Mouse (Mus musculus): ENCODE measurements around the gene Inhbe.
A peak's percentile ranks its signal among the peaks of the same experiment; 100 is the strongest.

The Inhbe gene

DNA sequence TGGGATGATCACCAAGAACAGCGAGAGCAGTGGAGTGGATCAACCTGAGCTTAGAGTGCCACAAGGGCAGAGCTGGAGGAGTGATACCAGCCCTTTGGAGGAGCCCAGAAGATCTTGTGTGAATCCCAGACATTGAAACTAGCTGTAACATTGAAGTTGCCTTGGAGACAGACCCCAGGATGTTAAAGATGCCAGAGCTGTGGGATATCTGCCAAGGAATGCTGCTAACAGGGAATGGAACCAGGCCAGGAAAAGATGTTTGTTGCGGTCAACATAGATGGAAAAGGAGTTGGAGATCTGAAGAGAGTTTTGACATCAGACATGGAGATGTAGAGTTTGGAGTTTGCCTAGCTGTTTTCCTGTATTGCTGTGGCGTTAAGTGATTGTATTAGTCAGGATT lies 8.0 kb downstream of the Inhbe start:
- DNase-seq (ENCODE audit: low spot score): no peak

DNA sequence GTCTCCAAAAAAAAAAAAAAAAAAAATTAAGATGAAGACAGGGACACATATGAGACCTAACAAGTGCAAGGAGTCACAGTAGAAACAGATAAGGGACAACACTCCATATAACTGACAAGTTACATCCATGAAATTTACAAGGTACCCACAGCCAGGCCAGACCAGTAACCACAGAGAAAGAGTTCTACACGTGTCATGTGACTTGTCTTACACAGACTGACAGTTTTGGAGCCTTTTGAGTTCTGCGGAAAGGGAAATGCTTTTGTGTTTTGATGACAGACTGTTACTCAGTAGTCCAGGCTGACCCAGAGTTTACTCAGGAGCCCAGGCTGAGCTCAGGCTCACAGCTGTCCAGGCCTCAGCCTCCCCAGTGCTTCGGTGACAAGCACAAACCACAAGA lies 11.2 kb downstream of the Inhbe start:
- no peak for DNase-seq (ENCODE audit: low spot score)

DNA sequence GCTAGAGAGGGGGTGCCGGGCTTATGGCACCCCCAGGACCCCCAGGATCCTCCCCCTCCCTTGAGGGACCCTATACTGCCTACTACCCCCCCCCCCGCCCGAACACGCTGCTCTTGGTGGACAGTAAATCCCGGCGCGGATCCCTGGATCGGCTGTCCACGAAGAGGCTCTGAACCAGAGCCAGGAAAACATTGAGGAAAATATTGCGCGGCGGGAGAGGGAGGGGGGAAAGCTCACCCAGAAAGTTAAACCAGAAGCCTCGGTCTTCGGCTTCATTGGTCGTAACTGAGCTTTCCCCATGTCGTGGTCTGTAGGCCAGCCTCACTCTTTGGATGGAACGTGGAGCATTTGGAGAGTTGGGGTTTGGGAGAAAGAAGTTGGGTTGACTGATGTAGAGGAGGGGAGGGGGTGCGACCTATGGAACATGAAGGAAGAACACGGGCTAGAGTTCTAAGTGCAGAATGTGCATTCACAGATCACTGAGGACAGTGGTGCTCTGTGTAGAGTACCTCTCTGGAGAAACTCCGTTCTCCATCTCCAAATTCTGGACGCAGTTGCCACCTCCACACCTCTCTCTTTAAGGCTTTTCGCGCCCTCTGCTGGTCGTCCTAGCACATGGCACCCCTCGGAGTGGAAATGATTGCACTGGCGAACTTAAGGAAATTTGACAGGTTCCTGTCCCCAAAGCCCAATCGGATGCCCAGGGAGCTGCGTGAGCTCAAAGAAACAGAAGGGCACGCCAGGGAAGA lies 12.1 kb downstream of the Inhbe start, which contains the start of gene Gli1:
Gene Gli1 (minus strand): TSS at position 84 of the 749 bp plus-strand sequence.
- DNase-seq (ENCODE audit: low spot score): peak; percentile 87

DNA sequence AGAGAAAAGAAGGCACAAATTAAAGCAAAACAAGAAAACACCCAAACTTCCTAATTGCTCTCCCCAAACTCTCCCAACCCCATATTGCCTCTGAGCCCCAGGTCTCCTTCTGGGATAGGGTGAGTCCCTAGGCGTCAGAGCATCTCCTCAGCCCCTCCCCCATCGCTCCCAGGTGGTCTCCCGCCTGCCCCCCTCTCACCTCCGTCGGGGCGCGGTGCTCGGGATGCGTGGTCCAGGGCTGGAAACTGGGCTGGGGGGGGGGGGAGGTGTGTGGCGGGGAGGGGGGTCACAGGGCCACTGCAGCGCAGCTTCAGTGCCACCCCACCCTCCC lies 12.9 kb downstream of the Inhbe start:
- no peak for DNase-seq (ENCODE audit: low spot score)

DNA sequence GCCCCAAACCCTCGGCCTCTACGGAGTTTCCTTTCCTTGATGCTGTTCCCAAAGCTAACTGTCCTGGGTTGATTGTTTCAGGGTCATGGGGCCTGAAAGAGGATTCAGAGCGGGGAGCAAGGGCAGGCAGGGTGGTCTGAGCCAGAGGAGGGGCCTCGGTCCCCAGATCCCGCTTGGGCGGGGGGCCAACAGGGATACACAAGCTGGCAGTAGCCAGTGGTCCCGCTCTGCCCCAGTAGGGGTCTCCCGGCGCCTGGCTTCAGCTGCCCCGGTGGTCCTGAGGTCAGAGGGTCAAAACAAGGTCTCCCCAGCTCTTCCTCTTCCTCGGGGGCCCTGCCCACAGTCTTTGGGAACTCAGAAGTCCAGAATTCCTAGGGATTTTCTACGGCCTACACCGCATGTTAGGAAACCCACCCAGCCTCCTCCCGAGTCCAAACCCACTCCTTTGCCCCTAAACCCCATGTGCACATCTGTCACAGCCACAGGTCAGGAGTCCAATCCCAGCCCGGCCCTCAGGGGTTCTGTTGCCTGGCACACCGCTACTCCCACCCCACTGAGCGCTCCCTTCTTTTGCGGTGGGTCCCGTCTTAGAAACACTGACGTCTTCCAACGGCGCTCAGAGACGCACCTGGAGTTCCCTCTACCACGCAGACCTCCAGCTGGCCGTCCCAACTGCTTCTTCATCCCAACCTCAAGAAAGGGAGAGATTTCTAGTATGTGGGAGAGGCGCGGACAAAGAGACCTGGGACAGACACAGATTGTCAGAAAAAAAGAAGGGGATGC lies 13.4 kb downstream of the Inhbe start:
- no peak for DNase-seq (ENCODE audit: low spot score)

DNA sequence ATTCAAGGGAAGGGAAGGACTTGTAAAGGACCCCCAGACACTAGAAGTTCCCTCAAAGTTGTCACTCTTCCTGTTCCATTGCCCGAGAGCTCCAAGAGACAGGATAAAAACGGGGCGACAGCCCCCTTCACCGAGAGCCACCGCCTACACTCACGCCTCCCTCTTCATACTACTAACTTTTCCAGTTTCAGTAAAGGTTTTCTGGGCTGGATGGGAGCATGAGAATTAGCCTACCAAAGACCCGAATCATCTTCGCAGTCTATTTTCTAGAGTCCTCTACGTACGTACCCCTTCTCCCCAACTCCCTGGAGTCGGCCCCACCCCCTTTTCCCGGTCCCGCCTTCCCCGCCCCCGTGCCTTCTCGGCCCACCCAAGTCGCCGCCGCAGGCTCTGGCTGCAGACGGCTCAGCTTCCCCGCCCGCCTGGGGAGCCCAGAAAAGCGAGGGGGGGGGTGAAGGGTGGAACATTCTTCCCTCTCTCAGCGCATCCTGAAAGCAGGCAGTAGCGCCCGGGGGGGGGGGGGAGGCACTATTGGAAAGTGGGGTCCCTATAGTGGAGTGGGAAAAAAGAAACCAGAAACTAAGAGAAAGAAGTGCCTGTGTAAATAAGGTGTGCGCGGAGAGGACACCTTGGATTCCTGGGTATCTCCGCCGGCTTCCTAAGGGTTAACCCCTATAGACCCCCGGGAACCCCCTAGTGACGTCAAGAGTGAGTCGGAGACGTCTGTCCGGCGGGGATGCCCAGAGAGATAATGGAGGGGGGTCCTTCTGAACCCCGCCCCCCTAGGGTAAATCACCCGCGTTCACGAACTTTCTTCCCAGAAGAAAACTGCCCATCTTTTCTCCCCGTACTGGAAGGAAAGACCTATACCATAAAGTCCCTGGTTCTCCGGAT lies 14.3 kb downstream of the Inhbe start:
- peak; percentile 64 for DNase-seq (ENCODE audit: low spot score)

DNA sequence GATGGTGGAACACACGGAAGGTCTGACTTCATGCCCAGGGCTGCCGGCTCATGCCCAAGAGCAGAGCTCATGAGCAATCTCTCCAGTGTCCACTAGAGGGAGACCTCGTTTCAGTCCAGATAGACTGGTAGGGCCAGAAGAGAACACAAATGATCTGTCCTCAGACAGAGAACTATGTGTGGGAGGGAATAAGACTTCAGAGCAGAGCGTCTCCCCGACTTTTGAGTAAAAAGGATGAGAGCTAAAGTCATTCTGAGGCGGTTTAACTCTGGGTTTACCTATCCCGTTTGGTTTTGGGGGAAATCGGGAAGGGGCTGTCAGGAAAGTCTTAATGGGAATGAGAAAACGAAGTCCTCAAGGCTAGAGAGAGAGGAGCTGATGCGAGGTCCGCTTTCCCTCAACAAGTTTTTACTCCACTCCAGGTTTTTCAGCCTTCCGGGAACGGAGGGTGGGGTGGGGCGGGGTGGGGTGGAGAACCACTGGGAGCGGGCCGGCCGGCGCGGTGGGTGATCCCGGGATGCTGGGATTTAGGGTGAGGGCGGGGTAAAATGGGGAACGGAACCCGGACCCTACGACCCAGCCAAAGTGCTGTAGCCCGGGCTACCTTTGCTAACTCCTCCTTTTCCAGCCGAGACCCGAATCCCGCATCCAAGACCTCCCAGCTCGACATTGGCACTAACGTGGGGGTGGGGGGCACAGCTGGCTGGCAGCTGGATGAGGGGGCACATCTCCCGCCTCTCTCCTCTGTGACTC lies 15.1 kb downstream of the Inhbe start:
- DNase-seq (ENCODE audit: low spot score): peak; percentile 90

DNA sequence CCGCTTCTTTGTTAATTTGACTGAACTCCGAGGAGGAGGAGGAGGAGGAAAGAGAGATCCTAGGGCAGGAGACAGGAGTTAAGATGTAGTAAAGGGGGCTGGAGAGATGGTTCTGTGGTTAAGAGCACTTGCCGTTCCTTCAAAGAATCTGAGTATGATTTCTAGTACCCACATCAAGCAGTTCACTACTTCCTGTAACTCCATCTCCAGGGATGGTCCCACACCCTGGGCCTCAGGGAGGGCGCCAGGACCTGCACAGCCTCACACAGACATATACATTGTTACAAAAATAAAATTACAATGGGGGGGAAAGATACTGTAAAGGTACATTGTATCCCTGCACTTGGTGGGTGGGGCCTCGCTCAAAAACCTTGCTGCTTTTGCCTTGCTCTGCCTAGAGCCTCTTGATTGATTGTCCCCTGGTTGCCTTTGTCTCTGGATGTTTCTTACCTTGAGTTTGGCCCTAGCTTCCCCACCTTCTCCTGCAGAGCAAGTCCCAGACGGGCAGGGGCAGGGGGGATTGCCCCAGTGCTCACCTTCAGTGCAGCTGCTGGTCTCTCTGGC lies 16.6 kb downstream of the Inhbe start:
- no peak for DNase-seq (ENCODE audit: low spot score)

DNA sequence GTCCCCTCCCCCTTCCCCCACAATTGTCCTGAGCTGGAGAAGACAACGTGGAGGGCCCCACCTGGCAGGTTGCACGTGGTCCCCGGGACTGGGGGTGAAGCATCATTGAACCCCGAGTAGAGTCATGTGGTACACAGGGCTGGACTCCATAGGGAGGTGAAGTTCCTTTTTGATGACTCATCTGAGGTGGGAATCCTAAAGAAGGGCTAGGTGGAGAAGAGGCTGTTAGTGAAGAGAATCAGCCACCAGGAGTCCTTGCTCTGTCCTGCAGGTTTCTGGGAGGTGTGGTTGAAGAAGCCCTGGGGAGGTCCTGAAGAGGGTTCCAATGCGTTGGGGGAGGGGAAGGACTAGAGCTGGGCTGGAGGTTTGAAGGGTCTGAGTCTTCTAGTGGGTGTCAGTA lies 17.3 kb downstream of the Inhbe start:
- DNase-seq (ENCODE audit: low spot score): no peak

DNA sequence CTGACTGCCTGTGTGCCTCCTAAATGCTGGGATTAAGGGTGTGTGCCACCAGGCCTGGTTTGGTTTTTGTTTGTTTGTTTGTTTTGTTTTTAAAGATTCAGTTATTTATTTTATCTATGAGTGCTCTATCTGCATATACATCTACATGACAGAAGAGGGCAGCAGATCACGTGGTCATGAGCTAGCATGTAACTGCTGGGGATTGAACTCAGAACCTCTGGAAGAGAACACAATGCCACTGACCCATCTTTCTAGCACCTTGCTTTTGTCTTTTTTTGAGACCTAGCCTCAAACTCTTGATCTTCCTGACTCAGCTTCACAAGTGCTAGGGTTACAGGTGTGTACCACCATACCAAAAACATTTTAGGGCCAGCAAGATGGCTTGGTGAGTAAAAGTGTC lies 18.9 kb downstream of the Inhbe start:
- DNase-seq (ENCODE audit: low spot score): no peak

DNA sequence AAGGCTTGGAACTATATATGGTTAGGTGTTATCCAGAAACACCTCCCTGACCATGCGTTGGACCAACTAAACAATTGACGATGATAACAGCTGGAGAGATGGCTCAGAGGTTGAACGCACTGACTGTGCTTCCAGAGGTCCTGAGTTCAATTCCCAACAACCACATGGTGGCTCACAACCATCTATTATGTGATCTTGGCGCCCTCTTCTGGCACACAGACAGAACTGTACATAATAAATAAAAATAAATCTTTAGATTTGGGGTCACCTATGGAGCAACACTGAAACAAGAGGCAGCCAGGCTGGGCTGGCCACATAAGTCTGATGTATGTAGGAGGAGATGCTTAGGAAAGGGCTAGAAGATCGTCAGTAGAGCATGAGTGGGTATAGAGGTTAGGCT lies 21.1 kb downstream of the Inhbe start:
- no peak for DNase-seq (ENCODE audit: low spot score)

DNA sequence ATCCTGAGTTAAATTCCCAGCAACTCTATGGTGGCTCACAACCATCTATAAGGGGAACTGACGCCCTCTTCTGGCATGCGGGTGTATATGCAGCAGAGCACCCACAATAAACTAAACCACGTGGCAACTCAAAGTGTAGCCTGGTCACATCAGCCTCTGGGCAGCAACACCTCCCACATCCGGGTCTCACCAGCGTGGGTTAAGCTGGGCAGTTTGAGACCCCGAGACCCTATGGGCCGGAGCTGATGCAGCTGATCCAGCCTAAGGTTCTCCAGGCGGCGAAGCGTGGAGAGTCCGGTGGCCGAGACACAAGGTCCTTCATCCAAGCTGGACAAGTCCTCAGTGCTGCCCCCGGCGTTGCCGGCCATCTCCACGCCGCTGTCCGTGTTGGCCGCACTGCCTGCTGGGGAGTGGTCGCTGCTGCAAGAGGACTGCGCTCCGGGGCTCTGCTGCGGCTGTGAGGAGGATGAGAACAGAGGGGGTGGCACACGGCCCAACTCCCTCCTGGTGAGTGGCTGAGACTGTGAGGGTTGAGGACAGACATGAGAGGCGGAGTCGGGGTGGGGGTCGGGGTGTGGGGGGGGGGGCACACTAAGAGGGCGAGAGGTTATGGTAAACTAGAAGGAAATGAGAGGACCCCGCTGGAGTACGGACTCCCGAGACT lies 21.9 kb downstream of the Inhbe start:
- DNase-seq (ENCODE audit: low spot score): no peak

DNA sequence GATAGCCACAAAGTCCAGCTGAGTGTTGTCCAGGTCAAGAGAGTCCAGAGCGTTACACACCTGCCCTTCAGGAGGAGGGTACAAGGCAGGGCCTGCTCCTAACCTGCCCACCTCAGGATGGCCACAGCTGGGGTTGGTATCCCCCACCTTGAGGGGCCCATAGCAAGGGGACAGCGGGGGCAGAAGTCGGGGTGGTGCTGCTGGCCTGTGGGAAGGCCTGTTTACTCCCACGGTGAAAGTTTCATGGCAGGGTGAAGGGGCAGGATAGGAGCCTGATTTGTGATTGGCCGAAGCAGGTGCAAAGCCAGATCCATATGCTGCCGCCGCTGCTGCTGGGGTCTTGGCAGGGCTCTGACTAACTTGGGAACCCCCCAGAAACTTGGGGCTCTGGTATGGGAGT lies 24.0 kb downstream of the Inhbe start:
- no peak for DNase-seq (ENCODE audit: low spot score)

DNA sequence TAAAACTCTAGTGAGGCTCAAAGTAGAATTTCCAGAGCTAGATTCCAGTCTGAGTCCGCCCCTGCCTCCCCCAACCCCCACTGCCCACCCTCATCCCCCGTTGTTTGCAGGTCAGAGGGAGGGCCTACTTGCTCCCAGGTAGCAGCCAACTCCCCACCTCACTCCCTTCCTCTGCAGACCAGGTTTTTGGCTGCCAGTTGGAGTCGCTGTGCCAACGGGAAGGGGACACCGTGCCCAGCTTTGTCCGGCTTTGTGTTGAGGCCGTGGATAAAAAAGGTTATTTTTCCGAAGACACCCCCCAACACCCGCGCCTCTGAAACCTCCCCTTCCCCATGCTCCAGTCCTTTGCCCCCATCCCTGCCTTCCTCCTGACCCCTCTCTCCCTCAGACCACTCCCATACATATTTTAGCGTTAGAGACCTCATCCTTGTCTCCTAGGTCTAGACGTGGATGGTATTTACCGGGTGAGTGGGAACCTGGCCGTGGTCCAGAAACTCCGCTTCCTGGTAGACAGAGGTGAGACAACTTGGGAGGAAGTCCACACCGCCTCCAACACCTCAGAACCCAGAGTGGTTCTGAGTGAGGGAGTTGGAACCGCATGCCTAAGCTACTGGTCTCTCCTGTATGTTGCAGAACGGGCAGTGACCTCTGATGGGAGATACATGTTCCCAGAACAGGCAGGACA lies 26.6 kb downstream of the Inhbe start:
- DNase-seq (ENCODE audit: low spot score): no peak

DNA sequence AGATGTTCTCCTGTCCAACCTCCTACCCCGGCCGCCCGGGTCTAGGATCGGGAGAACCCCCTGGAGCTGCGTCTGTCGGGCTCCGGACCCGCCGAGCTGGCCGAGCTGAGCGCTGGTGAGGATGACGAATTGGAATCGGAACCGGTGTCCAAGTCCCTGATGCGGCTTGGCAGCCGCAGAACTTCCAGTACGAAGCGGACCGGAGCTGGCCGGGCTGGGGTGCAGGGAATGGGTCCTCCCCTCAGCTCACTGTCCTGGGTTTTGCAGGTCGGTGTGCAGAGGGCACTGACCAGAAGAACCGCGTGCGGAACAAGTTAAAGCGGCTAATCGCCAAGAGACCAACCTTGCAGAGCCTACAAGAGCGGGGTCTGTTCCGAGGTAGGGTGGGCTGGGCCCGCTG lies 27.4 kb downstream of the Inhbe start:
- DNase-seq (ENCODE audit: low spot score): peak; percentile 40

DNA sequence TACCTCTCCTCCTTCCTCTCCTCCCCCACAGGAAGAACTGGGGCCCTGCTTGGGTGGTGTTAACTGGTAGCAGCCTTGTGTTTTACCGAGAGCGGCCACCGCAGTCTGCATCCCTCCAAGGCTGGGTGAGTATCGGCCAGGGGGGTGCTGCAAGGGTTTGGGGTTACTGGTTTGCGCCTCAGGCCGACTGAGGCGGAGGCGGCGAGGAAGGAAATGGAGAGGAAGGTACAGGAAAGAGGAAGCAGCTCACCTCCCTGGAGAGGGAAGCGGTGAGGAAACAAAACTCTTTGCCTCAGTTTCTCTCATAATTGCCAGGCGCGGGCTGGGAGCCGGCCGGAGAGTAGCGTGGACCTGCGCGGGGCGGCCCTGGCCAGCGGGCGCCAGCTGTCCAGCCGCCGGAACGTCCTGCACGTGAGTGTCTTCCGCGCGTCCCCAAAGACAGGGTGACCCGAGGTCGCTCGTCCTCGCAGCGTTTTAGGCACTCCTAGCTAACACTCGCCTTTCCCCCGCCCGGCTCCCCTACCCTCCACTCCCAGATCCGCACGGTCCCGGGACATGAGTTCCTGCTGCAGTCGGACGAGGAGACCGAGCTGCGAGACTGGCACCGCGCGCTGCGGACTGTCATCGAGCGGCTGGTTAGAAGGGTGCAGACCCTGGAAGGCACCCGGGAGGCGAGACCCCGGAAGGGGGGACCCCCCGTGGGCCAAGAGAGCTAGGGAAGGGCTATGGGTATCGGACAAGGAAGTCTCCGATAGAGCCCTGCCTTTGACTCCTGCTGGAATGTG lies 28.0 kb downstream of the Inhbe start:
- no peak for DNase-seq (ENCODE audit: low spot score)

DNA sequence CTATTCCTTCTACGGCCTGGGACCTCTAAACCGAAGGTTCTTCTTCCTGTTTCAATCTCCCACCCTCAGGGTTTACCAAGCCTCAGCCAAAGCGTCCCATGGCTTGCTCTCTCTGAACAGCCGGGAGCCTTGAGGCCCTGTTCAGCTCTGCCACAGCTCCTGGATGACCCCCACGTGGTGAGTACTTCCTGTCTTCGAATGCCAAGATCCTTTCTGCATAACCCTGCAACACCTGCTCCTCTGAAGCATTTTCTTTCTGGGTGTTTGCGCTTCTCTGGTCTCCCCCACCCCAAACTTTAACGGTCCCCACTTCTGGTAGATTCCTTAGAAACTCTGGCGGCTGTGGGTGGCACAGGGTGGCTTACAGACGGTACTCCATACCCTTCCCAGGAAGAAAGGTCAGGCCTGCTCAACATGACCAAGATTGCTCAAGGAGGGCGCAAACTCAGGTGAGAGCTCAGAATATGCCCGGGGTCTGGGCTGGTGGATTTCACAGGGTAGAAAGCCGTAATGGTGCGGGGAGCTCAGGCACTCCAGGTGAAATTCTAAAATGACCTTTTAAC lies 28.7 kb downstream of the Inhbe start:
- no peak for DNase-seq (ENCODE audit: low spot score)

DNA sequence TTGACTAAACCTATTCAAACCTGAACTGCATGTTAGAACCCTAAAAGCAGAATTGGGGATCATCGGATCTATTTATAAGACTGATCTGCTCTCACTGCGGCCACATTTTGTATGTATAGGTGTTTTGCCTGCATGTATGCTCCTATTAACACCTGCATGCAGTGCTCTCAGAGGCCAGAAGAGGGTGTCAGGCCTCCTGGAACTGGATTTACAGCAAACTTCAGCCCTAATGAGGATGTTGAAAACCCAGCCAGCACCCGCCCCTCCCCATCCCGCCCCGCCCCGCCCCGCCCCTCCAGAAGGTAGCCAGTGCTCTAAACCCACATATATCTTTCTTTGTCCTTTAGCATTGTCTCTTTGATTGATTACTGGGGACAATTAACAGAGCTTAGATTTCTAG lies 29.7 kb downstream of the Inhbe start:
- peak; percentile 65 for DNase-seq (ENCODE audit: low spot score)

DNA sequence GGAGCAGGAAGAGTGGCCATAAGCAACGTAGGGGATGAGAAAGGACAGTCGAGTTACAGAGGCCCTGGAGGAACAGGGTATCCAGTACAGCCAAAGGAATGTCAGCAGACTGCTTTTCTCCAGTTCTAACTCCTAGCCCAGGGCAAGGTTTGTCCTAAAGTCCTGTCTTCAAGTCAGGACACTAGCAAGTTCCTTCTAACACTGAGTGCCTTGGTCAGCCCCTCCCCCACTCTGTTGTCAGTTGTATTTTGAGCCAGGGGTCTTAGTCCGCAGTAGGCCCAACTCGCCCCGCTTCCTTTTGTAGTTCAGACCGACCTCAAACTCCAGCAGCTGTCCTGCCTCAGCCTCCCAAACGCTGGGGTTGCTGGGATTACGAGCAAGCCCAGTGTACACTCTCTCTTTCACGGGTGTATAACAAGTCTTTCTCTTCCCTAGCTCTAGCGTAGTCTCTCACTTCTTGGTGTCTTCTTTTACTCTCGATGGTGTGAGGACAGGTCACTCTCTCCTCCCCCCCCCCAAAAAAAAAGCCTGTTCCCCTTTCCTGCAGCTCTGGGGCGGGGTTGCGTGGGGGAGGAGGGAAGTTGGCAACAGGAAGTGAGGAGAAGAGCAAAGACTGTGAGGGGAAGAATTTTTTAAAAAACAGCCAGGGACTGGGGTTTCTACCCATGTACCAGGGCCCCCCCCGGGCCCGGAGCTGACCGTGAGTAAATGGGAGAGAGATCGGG lies 30.9 kb downstream of the Inhbe start:
- no peak for DNase-seq (ENCODE audit: low spot score)
